Mouse (Mus musculus) hindbrain, embryonic 14.5 days (tissue): ENCODE measurements around the gene Poll. TPM values are rescaled to one million over a fixed set of nuclear protein-coding genes. Genes with fewer than 3 reads are reported as not detected.

ENCODE experiments used
- ATAC-seq: fragments of 200-750 bp; cut with Nextera tagmentation; 2 replicates; pipeline ENCODE4 v1.8.0; 2017; ENCODE audit warnings: moderate number of reproducible peaks, mild to moderate bottlenecking, moderate TSS enrichment, moderate library complexity; ENCODE audit not compliant: low FRiP score
- DNase-seq: peaks from one replicate; pipeline ENCODE4 v3.0.0-alpha.2; 2015; ENCODE audit warnings: low spot score
- H3K27ac ChIP-seq: fragments of 300-500 bp; sonication (generic); 2 replicates; pipeline ENCODE4 v1.5.1; 2014; ENCODE audit warnings: mild to moderate bottlenecking, moderate library complexity
- H3K27me3 ChIP-seq: fragments of 300-500 bp; sonication (generic); 2 replicates; pipeline ENCODE4 v1.6.1; 2014; ENCODE audit warnings: mild to moderate bottlenecking, low read length, mixed read lengths; ENCODE audit not compliant: control insufficient read depth, insufficient read depth
- H3K36me3 ChIP-seq: fragments of 300-500 bp; sonication (generic); replicated peaks from 2 replicates; pipeline ENCODE4 v1.6.1; 2014; ENCODE audit not compliant: control insufficient read depth, insufficient read depth
- H3K4me1 ChIP-seq: fragments of 300-500 bp; sonication (generic); replicated peaks from 2 replicates; pipeline ENCODE4 v1.6.1; 2014; ENCODE audit warnings: antibody characterized with exemption, low read length, mixed read lengths; ENCODE audit not compliant: control insufficient read depth, insufficient read depth
- H3K4me2 ChIP-seq: fragments of 300-500 bp; sonication (generic); replicated peaks from 2 replicates; pipeline ENCODE4 v1.6.1; 2014; ENCODE audit warnings: mild to moderate bottlenecking, moderate library complexity
- H3K4me3 ChIP-seq: fragments of 300-500 bp; sonication (generic); replicated peaks from 2 replicates; pipeline ENCODE4 v1.5.1; 2014; ENCODE audit warnings: mild to moderate bottlenecking, low read length
- H3K9ac ChIP-seq: fragments of 300-500 bp; sonication (generic); 2 replicates; pipeline ENCODE4 v1.6.1; 2014
- H3K9me3 ChIP-seq: fragments of 300-500 bp; sonication (generic); 2 replicates; pipeline ENCODE4 v1.6.1; 2016; ENCODE audit warnings: low read length; ENCODE audit not compliant: control insufficient read depth
- WGBS: fragments of 180-500 bp; shearing (Covaris S2); extraction: QIAGEN DNeasy Blood & Tissue Kit; methylation state at CpG from one replicate; pipeline ENCODE4 v1.1.7; 2014; 5-methylcytosine and 5-hydroxymethylcytosine counted together
- polyA plus RNA-seq: library from polyadenylated mRNA; unstranded; fragments of >200 nt; fragmentation: Nextera tagmentation; extraction: Ambion mirVana; gene quantifications from 2 replicates; pipeline ENCODE4 v1.2.1, GENCODE M21; 2014

Gene Poll
- polyA plus RNA-seq, result 9.7 and 12.3 TPM in 2 replicates

DNA sequence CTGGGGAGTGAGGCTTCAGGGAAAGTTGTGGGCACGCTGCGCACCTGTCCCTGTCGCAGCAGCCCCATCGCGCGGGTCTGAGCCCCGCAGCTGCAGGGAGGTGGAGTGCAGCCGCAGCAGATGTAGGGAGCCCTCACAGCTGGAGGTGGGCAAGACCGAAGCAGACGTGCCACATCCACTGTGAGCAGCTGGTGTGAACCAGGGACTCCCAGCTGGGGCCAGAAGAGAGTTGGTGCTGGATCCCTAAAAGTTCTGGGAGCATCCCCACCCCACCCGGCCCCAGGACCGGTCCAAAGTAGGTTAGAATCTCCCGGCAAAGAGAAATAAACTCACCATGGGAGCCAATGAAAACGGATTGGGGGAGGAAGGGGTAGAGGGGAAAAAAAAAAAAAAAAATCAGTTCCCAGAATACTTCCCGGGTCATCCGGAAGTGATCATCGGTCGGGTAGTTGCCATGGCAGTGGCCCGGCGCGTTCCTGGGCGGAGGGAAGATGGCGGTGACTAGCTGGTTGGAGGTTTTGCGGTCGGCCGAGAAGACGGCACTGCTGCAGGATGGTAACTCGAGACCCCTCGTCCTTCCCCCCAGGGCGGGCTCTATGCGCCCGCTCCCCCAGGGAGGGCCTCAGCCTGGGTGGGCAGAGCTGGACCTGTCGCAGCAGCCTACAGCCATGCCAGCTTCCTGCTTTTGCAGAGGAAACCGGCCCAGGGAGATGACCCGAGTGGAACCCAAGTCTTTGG is at the start of gene Poll, which contains the start of gene Gm17018:
Gene Poll, minus strand, starts transcription at position 379 of the 738 bp plus-strand sequence.
Gene Gm17018, plus strand, starts transcription at position 463 of the 738 bp plus-strand sequence.
- peaks cover 14% of the 10 kb centered on the region for H3K4me1 ChIP-seq
- no peaks in the 10 kb centered on the region for H3K27me3 ChIP-seq
- peak within 1 kb of the TSS; percentile 89 for H3K9ac ChIP-seq
- peak within 1 kb of the TSS; percentile 80 for H3K27ac ChIP-seq
- H3K9me3 ChIP-seq, result no peaks in the 10 kb centered on the region
- peak within 1 kb of the TSS; percentile 99 for H3K4me2 ChIP-seq
- H3K36me3 ChIP-seq, result 0 out of 2 replicates have a peak, but pooled peaks cover 11% of the 10 kb centered on the region
- under 1% methylated on average over 34 of the region's 35 CpGs for WGBS
- H3K4me3 ChIP-seq, result peak within 1 kb of the TSS; percentile 66
- peak; percentile 83 for DNase-seq
- ATAC-seq, result peak; percentile 82

DNA sequence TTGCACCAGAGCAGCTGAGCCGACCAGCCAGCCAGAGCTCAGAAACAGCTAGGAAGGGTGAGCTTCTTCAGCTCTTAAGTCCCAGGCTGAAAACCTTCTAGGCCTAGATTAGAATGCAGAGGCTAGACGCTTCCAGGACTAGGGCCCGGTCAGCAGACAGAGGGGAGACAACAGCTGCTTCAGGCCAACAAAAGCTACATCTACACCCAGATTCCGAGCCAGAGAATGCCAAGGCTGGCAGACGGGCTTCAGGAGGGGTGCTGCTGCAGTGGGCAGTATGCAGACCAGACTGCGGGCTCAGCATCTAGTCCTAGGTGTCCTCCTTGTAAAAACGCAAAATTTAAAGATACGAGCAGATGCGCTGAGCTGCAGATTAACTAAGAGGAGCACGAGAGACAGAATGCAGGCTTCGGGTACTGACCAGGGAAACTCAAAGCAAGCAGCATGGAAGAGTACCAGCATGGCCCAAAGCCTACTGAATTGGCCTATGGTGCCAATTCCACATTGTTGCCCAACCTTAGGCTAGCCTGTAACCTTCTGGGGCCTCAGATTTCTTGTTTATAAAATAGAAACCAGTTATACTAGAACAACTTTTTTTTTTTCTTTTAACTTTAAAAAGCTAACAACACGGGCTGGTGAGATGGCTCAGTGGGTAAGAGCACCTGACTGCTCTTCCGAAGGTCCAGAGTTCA is 48.5 kb upstream of the Poll start:
- no peak for DNase-seq

DNA sequence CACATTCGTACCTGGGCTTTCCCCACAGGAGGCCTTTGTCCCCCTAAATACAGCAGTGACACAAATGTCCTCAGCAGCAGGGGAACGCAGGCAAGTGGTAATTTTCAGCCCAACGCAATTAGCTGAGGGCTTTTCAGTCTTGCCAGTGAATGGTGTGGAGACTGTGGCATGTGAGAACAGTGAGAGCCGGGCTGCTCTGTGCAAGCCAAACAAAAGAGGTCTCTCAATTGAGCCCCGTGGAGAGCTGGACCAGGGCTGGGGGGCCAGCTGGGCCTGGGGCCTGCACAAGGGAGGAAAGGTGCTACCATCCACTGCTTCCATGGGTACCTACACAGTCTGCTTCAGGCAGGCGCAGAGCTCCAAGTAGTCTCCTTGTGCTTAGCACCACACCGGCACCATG is 47.1 kb upstream of the Poll start:
- no peaks in the 10 kb centered on the region for H3K9me3 ChIP-seq
- H3K9ac ChIP-seq, result no peak overlapping the region
- no peak overlapping the region for H3K27ac ChIP-seq
- H3K4me3 ChIP-seq, result no peak overlapping the region
- no peaks in the 10 kb centered on the region; the same call in 1 of the 2 replicates for H3K4me1 ChIP-seq
- WGBS, result 17% methylated on average over 7 of the region's 7 CpGs
- H3K4me2 ChIP-seq, result no peak overlapping the region
- H3K36me3 ChIP-seq, result no peaks in the 10 kb centered on the region
- ATAC-seq (no peak; the same call in 1 of the 2 replicates), DNase-seq (no peak)
- H3K27me3 ChIP-seq, result peaks cover 11% of the 10 kb centered on the region; the same call in 1 of the 2 replicates

More for the DNA sequence above, 48.5 kb upstream of the Poll start:
- Histone ChIP-seq H3K9ac (no peak overlapping the region), H3K36me3 (no peaks in the 10 kb centered on the region), H3K4me3 (no peak overlapping the region), H3K4me1 (no peaks in the 10 kb centered on the region; the same call in 1 of the 2 replicates), H3K27me3 (peaks cover 17% of the 10 kb centered on the region), H3K4me2 (no peak overlapping the region), H3K27ac (no peak overlapping the region), H3K9me3 (no peaks in the 10 kb centered on the region)
- 87% methylated on average over 13 of the region's 13 CpGs for WGBS
- ATAC-seq, result no peak

DNA sequence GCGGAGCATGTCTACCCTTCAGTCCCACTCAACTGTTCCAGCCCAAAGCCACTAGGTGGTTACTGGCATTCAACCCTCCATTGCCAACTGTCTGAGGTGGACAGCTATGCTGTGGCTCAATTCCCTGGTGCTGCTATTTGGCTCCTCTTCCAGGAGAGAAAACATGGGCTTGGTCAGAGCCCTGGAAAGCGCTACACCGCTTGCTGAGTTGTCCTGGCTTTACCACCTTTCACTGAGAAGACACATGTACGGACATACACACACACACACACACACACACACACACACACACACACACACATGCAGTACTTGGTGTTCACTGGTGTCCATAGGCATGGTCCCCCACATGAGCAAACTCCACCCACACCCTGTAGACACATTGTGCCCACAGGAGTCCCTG is 46.4 kb upstream of the Poll start:
- DNase-seq (no peak), ATAC-seq (no peak)
- no peak overlapping the region for H3K4me2 ChIP-seq
- no peak overlapping the region for H3K4me3 ChIP-seq
- 78% methylated on average over 4 of the region's 4 CpGs for WGBS
- H3K4me1 ChIP-seq, result no peaks in the 10 kb centered on the region; the same call in 1 of the 2 replicates
- no peak overlapping the region for H3K27ac ChIP-seq
- H3K9ac ChIP-seq, result no peak overlapping the region
- peaks cover 11% of the 10 kb centered on the region; the same call in 1 of the 2 replicates for H3K27me3 ChIP-seq
- no peaks in the 10 kb centered on the region for H3K9me3 ChIP-seq
- no peaks in the 10 kb centered on the region for H3K36me3 ChIP-seq

DNA sequence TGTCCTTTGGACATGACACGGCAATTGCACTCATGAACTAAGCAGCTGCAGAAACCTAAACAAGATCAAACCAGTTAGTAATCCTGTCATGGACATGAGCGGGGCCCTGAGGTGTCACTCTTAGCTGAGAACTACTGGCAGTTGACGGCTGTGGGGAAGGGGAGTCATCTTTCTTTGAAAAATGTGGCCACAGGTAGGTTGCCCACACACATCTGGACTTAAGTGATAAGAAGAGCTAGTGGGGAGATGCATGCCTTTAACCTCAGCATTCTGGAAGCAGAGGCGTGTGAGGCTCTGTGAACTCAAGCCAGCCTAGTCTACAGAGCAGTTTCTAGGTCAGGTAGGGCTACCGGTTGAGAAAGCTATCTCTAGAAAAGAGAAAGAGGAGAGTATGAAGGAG is 42.3 kb upstream of the Poll start:
- H3K27me3 ChIP-seq, result peaks cover 35% of the 10 kb centered on the region

DNA sequence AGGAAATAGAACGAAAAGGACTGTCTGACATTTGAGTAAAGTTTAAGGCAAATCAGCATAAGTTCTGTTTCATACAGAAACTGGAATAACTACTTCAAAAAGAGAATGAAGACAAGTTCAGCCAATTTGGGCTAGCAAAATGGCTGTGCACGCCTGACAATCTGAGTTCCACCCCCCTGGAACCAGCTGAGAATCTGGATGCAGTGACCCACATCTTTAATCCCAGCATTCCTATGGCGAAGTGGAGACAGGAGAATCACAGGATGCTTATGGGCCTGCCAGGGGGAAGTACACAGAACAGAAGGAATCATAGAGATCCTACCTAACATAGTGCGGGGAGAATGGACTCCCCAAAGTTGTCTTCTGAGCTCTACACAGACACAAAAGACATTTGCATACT is 36.8 kb upstream of the Poll start:
- Histone ChIP-seq H3K27ac (no peak overlapping the region), H3K9me3 (no peaks in the 10 kb centered on the region), H3K9ac (no peak overlapping the region), H3K27me3 (peaks cover 41% of the 10 kb centered on the region), H3K4me3 (no peak overlapping the region), H3K4me2 (no peak overlapping the region), H3K36me3 (no peaks in the 10 kb centered on the region), H3K4me1 (no peaks in the 10 kb centered on the region; the same call in 1 of the 2 replicates)
- 66% methylated on average over 4 of the region's 4 CpGs for WGBS
- DNase-seq (no peak), ATAC-seq (no peak)

More for the DNA sequence above, 42.3 kb upstream of the Poll start:
- H3K36me3 ChIP-seq, result no peaks in the 10 kb centered on the region
- H3K4me3 ChIP-seq, result no peak overlapping the region
- WGBS, result 98% methylated on average over 5 of the region's 5 CpGs
- no peak overlapping the region for H3K9ac ChIP-seq
- no peaks in the 10 kb centered on the region for H3K9me3 ChIP-seq
- no peak overlapping the region for H3K27ac ChIP-seq
- DNase-seq (no peak), ATAC-seq (no peak)
- no peak overlapping the region for H3K4me2 ChIP-seq
- no peaks in the 10 kb centered on the region; the same call in 1 of the 2 replicates for H3K4me1 ChIP-seq

DNA sequence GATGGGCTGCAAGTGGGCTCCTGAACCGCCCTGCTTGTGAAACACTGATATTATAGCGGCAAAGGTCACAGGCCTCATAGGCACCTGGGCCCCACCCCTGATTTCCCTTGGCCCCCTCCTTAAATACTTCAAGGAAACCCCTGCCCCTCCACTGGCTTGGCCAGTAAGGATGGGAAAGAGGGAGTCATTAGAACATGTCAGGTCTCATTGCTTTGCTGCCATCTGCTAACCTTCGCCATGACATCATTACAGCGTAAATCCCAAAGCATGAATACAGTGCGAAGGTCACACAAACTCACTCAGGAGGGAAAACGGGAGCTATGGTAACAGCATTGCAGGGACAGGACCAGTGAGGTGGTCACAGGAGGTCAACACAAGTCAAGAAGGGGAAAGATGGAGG is 36.1 kb upstream of the Poll start:
- 38% methylated on average over 6 of the region's 6 CpGs for WGBS
- no peak overlapping the region for H3K9ac ChIP-seq
- H3K9me3 ChIP-seq, result no peaks in the 10 kb centered on the region
- no peaks in the 10 kb centered on the region; the same call in 1 of the 2 replicates for H3K4me1 ChIP-seq
- 0 out of 2 replicates have a peak, but pooled peaks cover under 1% of the 10 kb centered on the region for H3K36me3 ChIP-seq
- H3K27ac ChIP-seq, result no peak overlapping the region
- DNase-seq (no peak), ATAC-seq (0 out of 2 replicates have a peak, but pooled peaks have one; percentile 31)
- peaks cover 48% of the 10 kb centered on the region for H3K27me3 ChIP-seq
- H3K4me2 ChIP-seq, result no peak overlapping the region
- no peak overlapping the region for H3K4me3 ChIP-seq

DNA sequence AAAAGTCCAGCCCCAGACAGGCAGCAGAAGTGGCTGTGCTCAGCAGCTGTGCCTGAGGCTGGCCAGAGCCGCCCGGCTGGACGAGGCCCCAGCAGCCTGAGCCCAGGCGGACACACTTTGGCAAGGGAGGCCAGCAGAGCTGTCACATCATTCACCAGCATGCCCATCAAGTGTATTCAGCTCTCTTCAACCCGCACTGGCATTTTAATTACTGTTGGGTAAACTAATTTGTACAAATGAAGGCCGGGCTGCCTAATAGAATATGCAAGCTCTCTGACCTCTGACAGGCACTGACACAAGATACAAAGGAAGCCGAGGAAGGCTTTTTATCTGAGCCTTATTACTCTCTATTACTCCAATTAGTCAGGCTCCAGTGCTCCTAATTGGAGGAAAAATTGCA is 35.7 kb upstream of the Poll start:
- Histone ChIP-seq H3K27me3 (peaks cover 47% of the 10 kb centered on the region), H3K27ac (no peak overlapping the region), H3K4me1 (no peaks in the 10 kb centered on the region; the same call in 1 of the 2 replicates), H3K9ac (no peak overlapping the region), H3K9me3 (no peaks in the 10 kb centered on the region), H3K4me2 (no peak overlapping the region), H3K4me3 (no peak overlapping the region), H3K36me3 (0 out of 2 replicates have a peak, but pooled peaks cover 3% of the 10 kb centered on the region)
- ATAC-seq (peak; percentile 68; the same call in 1 of the 2 replicates), DNase-seq (peak; percentile 57)
- 7% methylated on average over 7 of the region's 7 CpGs for WGBS

DNA sequence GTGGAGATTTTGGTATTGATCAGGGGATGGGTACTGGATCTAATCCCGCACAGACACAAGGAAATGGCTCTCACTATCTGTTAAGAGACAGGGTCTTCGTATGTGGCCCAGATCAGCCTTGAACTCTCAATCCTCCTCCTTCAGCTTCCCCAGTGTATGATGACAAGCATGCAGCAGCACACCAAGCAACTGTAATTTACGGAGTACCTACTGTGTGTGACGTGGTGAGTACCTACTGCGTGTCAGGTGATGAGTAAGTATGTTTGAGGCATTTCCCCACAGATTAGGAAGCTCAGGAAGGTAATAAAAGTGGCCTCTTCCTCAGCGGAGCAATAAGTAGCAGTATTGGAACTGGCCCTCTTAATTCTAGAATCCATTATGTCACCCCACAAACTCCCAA is 35.1 kb upstream of the Poll start:
- H3K9ac ChIP-seq, result no peak overlapping the region
- ATAC-seq (no peak), DNase-seq (no peak)
- WGBS, result 90% methylated on average over 6 of the region's 6 CpGs
- H3K36me3 ChIP-seq, result 0 out of 2 replicates have a peak, but pooled peaks cover 3% of the 10 kb centered on the region
- H3K4me1 ChIP-seq, result no peaks in the 10 kb centered on the region; the same call in 1 of the 2 replicates
- H3K27me3 ChIP-seq, result peaks cover 42% of the 10 kb centered on the region
- H3K4me3 ChIP-seq, result no peak overlapping the region
- H3K9me3 ChIP-seq, result no peaks in the 10 kb centered on the region
- no peak overlapping the region for H3K27ac ChIP-seq
- H3K4me2 ChIP-seq, result no peak overlapping the region
